Mouse (Mus musculus) midbrain, embryonic 11.5 days (tissue): Measurements from ENCODE around the gene Il17rc. TPM values are rescaled to one million over a fixed set of nuclear protein-coding genes. Genes with fewer than 3 reads are reported as not detected.

ENCODE experiments used
- microRNA-seq: library from miRNA; unstranded; fragments of <30 nt; microRNA quantifications from one replicate; pipeline ENCODE4, GENCODE M21; 2017
- polyA plus RNA-seq: library from polyadenylated mRNA; unstranded; fragments of >200 nt; fragmentation: Nextera tagmentation; extraction: Ambion mirVana; gene quantifications from 2 replicates; pipeline ENCODE4 v1.2.1, GENCODE M21; 2014

Il17rc gene
- polyA plus RNA-seq, 1 experiment from 2014 or later: 3.1 TPM

Small RNA genes within 50 kb of the gene (microRNA-seq; reads per million reads assigned to microRNA genes)
- gene Gm23365 (not detected), gene Gm24387 (not detected)

Other genes starting within 250 kb of the Il17rc start
- gene Mtmr14, start 233.6 kb upstream of the Il17rc start, polyA plus RNA-seq: 44.2 and 46.3 TPM in 2 replicates
- gene Cpne9, start 189.1 kb upstream of the Il17rc start, polyA plus RNA-seq: 0.07 and 0.08 TPM in 2 replicates
- gene Brpf1, start 164.3 kb upstream of the Il17rc start, polyA plus RNA-seq: 20.1 and 22.8 TPM in 2 replicates
- 12.2 and 13.8 TPM in 2 replicates for gene Ogg1, start 144.5 kb upstream of the Il17rc start, polyA plus RNA-seq
- 61.6 and 65.4 TPM in 2 replicates for gene Camk1, start 127.4 kb upstream of the Il17rc start, polyA plus RNA-seq
- gene Tada3, start 93.5 kb upstream of the Il17rc start, polyA plus RNA-seq: 59.3 and 62.4 TPM in 2 replicates
- 188 and 208 TPM in 2 replicates for gene Arpc4, start 93.3 kb upstream of the Il17rc start, polyA plus RNA-seq
- 3.0 TPM in 2 replicates for gene Ttll3, start 82.2 kb upstream of the Il17rc start, polyA plus RNA-seq
- 26.6 and 32.0 TPM in 2 replicates for gene Rpusd3, start 52.1 kb upstream of the Il17rc start, polyA plus RNA-seq
- gene Cidec, start 35.7 kb upstream of the Il17rc start, polyA plus RNA-seq: not detected in 2 replicates
- gene Jagn1, start 28.9 kb upstream of the Il17rc start, polyA plus RNA-seq: 73.1 and 75.0 TPM in 2 replicates
- gene Il17re, start 12.9 kb upstream of the Il17rc start, polyA plus RNA-seq: 0.19 and 0.40 TPM in 2 replicates
- gene Creld1, start 11.9 kb downstream of the Il17rc start, polyA plus RNA-seq: 29.2 and 29.9 TPM in 2 replicates
- 0.97 and 1.1 TPM in 2 replicates for gene Prrt3, start 30.5 kb downstream of the Il17rc start, polyA plus RNA-seq
- 88.4 and 90.0 TPM in 2 replicates for gene Emc3, start 60.2 kb downstream of the Il17rc start, polyA plus RNA-seq
- 13.5 and 15.6 TPM in 2 replicates for gene Fancd2, start 60.3 kb downstream of the Il17rc start, polyA plus RNA-seq
- 0.42 and 0.47 TPM in 2 replicates for gene Fancd2os, start 129.3 kb downstream of the Il17rc start, polyA plus RNA-seq
- gene Brk1, start 133.3 kb downstream of the Il17rc start, polyA plus RNA-seq: 223 and 232 TPM in 2 replicates
- 60.9 and 62.4 TPM in 2 replicates for gene Vhl, start 152.5 kb downstream of the Il17rc start, polyA plus RNA-seq
- gene Irak2, start 167.0 kb downstream of the Il17rc start, polyA plus RNA-seq: 1.6 and 1.9 TPM in 2 replicates
- 1.0 and 1.7 TPM in 2 replicates for gene Tatdn2, start 225.6 kb downstream of the Il17rc start, polyA plus RNA-seq
- 0.33 and 0.40 TPM in 2 replicates for gene Ghrl, start 248.5 kb downstream of the Il17rc start, polyA plus RNA-seq